Mouse (Mus musculus): ENCODE measurements at regions not wholly inside any gene's neighbourhood (a gene's known extent, or its start where the extent isn't known, plus 50 kb on each side); places are given as distances from the start of the nearest gene placed in this dataset.

DNA sequence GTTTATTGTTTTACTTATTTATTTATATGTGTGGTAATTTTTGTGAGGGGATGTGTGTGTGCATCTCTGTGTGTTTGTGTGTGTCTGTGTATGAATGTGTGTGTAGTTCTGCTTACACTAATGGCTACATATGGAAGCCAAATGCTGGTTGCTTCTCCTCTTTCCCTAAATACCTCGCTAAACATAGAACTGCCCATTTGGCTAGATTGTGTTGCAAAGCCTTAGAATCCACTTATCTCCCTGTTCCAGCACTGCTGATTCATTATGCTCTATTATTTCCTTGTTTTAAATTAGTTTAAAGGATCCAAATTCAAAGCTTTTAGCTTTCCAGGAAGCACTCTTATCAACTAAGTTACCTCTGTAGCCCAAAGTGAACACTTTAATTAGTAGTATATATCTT is 1148.5 kb upstream of the Cited2 start:
- Histone ChIP-seq H3K27ac (ENCODE audit: low read length) (no peak overlapping the region), H3K9me3 (ENCODE audit: control insufficient read depth, low read depth, low read length) (no peaks in the 10 kb centered on the region), H3K4me1 (ENCODE audit: control insufficient read depth, insufficient read depth, low read length) (no peaks in the 10 kb centered on the region), H3K36me3 (ENCODE audit: control insufficient read depth, insufficient read depth, low read length) (no peaks in the 10 kb centered on the region), H3K4me3 (ENCODE audit: low read depth, low read length) (no peak overlapping the region), H3K27me3 (ENCODE audit: control insufficient read depth, insufficient read depth, low read length) (no peaks in the 10 kb centered on the region), H3K4me2 (replicated peaks; ENCODE audit: low read depth, low read length) (no peak overlapping the region), H3K9ac (replicated peaks; ENCODE audit: low read depth, low read length) (no peak overlapping the region)
- WGBS, result 68% methylated on average over 1 of the region's 1 CpGs
- no peak for ATAC-seq (ENCODE audit: insufficient number of reproducible peaks, insufficient read depth, low FRiP score, low read depth)

DNA sequence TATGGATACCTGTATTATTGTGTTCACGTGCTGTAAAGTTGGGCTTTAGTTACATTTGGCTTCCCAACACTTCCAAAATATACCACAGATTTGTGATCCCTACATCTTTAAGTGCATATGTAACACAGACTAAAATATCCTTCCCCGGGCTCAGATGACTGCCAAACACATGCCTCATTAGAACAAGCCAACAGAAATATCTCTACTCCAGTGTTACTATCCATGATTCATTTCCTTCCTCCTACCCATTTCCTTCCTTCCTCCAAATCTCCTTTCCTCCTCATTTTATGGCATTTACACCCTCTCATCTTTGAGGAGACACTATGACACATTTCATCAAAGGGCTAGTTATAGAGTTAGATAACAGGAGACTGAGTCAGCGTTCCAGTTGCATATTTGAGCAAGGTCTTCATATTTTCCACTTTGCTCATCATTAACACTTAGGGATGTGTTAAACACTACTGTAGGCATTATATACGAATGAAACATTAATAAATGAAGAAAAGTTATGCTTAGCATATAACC is 1144.4 kb upstream of the Cited2 start:
- H3K4me2 ChIP-seq (replicated peaks; ENCODE audit: low read depth, low read length), result no peak overlapping the region
- no peaks in the 10 kb centered on the region for H3K36me3 ChIP-seq (ENCODE audit: control insufficient read depth, insufficient read depth, low read length)
- no peaks in the 10 kb centered on the region for H3K9me3 ChIP-seq (ENCODE audit: control insufficient read depth, low read depth, low read length)
- 78% methylated on average over 4 of the region's 4 CpGs for WGBS
- H3K4me3 ChIP-seq (ENCODE audit: low read depth, low read length), result no peak overlapping the region
- ATAC-seq (ENCODE audit: insufficient number of reproducible peaks, insufficient read depth, low FRiP score, low read depth), result no peak
- H3K9ac ChIP-seq (replicated peaks; ENCODE audit: low read depth, low read length), result no peak overlapping the region
- no peak overlapping the region for H3K27ac ChIP-seq (ENCODE audit: low read length)
- no peaks in the 10 kb centered on the region for H3K27me3 ChIP-seq (ENCODE audit: control insufficient read depth, insufficient read depth, low read length)
- H3K4me1 ChIP-seq (ENCODE audit: control insufficient read depth, insufficient read depth, low read length), result no peaks in the 10 kb centered on the region

- Histone ChIP-seq H3K36me3 (ENCODE audit: control insufficient read depth, insufficient read depth, low read length) (no peaks in the 10 kb centered on the region), H3K9ac (replicated peaks; ENCODE audit: low read depth, low read length) (no peak overlapping the region), H3K4me2 (replicated peaks; ENCODE audit: low read depth, low read length) (no peak overlapping the region), H3K9me3 (ENCODE audit: control insufficient read depth, low read depth, low read length) (no peaks in the 10 kb centered on the region), H3K4me1 (ENCODE audit: control insufficient read depth, insufficient read depth, low read length) (no peaks in the 10 kb centered on the region), H3K4me3 (ENCODE audit: low read depth, low read length) (no peak overlapping the region), H3K27me3 (ENCODE audit: control insufficient read depth, insufficient read depth, low read length) (no peaks in the 10 kb centered on the region), H3K27ac (ENCODE audit: low read length) (no peak overlapping the region)
- WGBS, result 92% methylated on average over 3 of the region's 3 CpGs
- ATAC-seq (ENCODE audit: insufficient number of reproducible peaks, insufficient read depth, low FRiP score, low read depth), result no peak
Measured at GRCm38 (mm10) chr10:16580200-16580599, 1142.8 kb upstream of the Cited2 start.

- Histone ChIP-seq H3K4me1 (ENCODE audit: control insufficient read depth, insufficient read depth, low read length) (no peaks in the 10 kb centered on the region), H3K27me3 (ENCODE audit: control insufficient read depth, insufficient read depth, low read length) (no peaks in the 10 kb centered on the region), H3K4me2 (replicated peaks; ENCODE audit: low read depth, low read length) (no peak overlapping the region), H3K9ac (replicated peaks; ENCODE audit: low read depth, low read length) (no peak overlapping the region), H3K27ac (ENCODE audit: low read length) (no peak overlapping the region), H3K36me3 (ENCODE audit: control insufficient read depth, insufficient read depth, low read length) (no peaks in the 10 kb centered on the region), H3K9me3 (ENCODE audit: control insufficient read depth, low read depth, low read length) (no peaks in the 10 kb centered on the region), H3K4me3 (ENCODE audit: low read depth, low read length) (no peak overlapping the region)
- 89% methylated on average over 2 of the region's 2 CpGs for WGBS
- ATAC-seq (ENCODE audit: insufficient number of reproducible peaks, insufficient read depth, low FRiP score, low read depth), result no peak
Measured at GRCm38 (mm10) chr10:16588833-16589232, 1134.2 kb upstream of the Cited2 start.

DNA sequence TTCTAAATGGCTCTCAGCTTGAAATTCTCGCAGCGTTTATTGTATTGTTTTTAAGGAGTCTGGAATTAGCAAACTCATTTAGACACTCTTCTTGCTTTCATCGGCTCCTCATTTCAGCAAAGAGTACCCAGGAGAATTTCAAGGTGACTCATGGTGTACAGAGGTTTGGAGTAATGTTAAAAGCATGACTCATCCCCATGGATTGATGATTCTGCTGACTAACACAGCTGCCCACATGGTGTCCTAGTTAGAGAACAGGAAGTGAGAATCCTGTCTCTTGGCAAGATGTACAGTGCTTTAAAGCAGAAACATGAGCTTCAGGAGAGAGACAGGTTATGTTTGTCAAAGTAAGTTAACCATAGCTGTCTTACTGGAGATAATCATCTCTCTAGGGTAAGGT is 1133.6 kb upstream of the Cited2 start:
- no peaks in the 10 kb centered on the region for H3K36me3 ChIP-seq (ENCODE audit: control insufficient read depth, insufficient read depth, low read length)
- H3K27ac ChIP-seq (ENCODE audit: low read length), result no peak overlapping the region
- H3K4me1 ChIP-seq (ENCODE audit: control insufficient read depth, insufficient read depth, low read length), result no peaks in the 10 kb centered on the region
- no peak overlapping the region for H3K9ac ChIP-seq (replicated peaks; ENCODE audit: low read depth, low read length)
- no peaks in the 10 kb centered on the region for H3K27me3 ChIP-seq (ENCODE audit: control insufficient read depth, insufficient read depth, low read length)
- H3K4me3 ChIP-seq (ENCODE audit: low read depth, low read length), result no peak overlapping the region
- ATAC-seq (ENCODE audit: insufficient number of reproducible peaks, insufficient read depth, low FRiP score, low read depth), result no peak
- no peaks in the 10 kb centered on the region for H3K9me3 ChIP-seq (ENCODE audit: control insufficient read depth, low read depth, low read length)
- 62% methylated on average over 3 of the region's 3 CpGs for WGBS
- H3K4me2 ChIP-seq (replicated peaks; ENCODE audit: low read depth, low read length), result no peak overlapping the region

DNA sequence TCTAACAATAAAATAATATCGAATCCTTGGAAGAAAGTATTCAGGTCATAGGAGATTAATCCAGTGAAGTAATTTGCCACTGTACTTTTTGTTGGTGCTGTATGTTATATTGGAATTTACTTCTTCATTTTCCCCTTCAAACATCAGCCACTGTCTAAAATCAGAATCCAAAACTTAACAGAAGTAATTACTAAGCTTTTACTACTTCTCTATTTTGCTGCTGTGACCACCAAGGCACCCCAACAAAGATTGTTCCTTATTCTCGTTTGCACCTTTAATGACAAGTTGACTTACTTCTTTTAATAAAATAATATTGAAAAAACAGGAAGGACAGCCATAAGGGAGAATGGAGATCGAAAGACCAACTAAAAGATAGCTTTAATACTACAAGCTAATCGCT is 1130.1 kb upstream of the Cited2 start:
- no peak overlapping the region for H3K4me2 ChIP-seq (replicated peaks; ENCODE audit: low read depth, low read length)
- H3K4me3 ChIP-seq (ENCODE audit: low read depth, low read length), result no peak overlapping the region
- no peaks in the 10 kb centered on the region for H3K27me3 ChIP-seq (ENCODE audit: control insufficient read depth, insufficient read depth, low read length)
- no peak overlapping the region for H3K27ac ChIP-seq (ENCODE audit: low read length)
- no peaks in the 10 kb centered on the region for H3K36me3 ChIP-seq (ENCODE audit: control insufficient read depth, insufficient read depth, low read length)
- no peaks in the 10 kb centered on the region for H3K4me1 ChIP-seq (ENCODE audit: control insufficient read depth, insufficient read depth, low read length)
- 86% methylated on average over 4 of the region's 4 CpGs for WGBS
- no peak for ATAC-seq (ENCODE audit: insufficient number of reproducible peaks, insufficient read depth, low FRiP score, low read depth)
- no peak overlapping the region for H3K9ac ChIP-seq (replicated peaks; ENCODE audit: low read depth, low read length)
- H3K9me3 ChIP-seq (ENCODE audit: control insufficient read depth, low read depth, low read length), result no peaks in the 10 kb centered on the region

- H3K27ac ChIP-seq (ENCODE audit: low read length), result no peak overlapping the region
- no peak for ATAC-seq (ENCODE audit: insufficient number of reproducible peaks, insufficient read depth, low FRiP score, low read depth)
- H3K9me3 ChIP-seq (ENCODE audit: control insufficient read depth, low read depth, low read length), result no peaks in the 10 kb centered on the region
- H3K4me3 ChIP-seq (ENCODE audit: low read depth, low read length), result no peak overlapping the region
- no peaks in the 10 kb centered on the region for H3K4me1 ChIP-seq (ENCODE audit: control insufficient read depth, insufficient read depth, low read length)
- WGBS, result 82% methylated on average over 1 of the region's 1 CpGs
- no peaks in the 10 kb centered on the region for H3K27me3 ChIP-seq (ENCODE audit: control insufficient read depth, insufficient read depth, low read length)
- no peaks in the 10 kb centered on the region for H3K36me3 ChIP-seq (ENCODE audit: control insufficient read depth, insufficient read depth, low read length)
- H3K9ac ChIP-seq (replicated peaks; ENCODE audit: low read depth, low read length), result no peak overlapping the region
- H3K4me2 ChIP-seq (replicated peaks; ENCODE audit: low read depth, low read length), result no peak overlapping the region
Measured at GRCm38 (mm10) chr10:16600041-16600440, 1123.0 kb upstream of the Cited2 start.

DNA sequence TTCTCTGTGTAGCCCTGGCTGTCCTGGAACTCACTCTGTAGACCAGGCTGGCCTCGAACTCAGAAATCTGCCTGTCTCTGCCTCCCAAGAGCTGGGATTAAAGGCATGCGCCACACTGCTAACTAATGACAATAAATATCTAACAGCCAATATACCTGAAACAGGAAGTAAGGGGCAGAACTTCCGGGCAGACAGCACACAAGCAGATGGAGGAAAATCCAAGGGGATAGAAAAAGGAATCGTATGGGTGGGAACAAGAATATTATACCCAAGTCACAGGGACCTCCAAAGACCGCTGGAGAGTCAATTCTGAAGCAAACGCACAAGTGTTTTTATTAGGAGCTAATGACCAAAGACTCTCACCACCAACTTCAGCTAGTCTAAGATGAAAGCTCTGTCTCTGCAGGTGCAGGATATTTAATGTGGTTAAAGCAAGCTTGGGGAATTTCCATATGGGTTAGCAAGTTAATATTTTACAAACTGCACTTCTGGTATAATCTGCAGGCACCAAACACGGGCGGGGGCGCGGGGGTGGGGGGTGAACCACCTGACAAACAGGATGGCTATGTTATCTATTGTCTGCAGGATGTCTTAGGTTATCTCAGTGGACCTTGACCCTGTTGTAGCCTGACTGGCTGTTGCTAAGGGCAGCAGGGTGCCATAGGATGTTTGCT is 1122.3 kb upstream of the Cited2 start:
- Histone ChIP-seq H3K4me2 (replicated peaks; ENCODE audit: low read depth, low read length) (no peak overlapping the region), H3K4me1 (ENCODE audit: control insufficient read depth, insufficient read depth, low read length) (no peaks in the 10 kb centered on the region), H3K4me3 (ENCODE audit: low read depth, low read length) (no peak overlapping the region), H3K27ac (ENCODE audit: low read length) (no peak overlapping the region), H3K9ac (replicated peaks; ENCODE audit: low read depth, low read length) (no peak overlapping the region), H3K36me3 (ENCODE audit: control insufficient read depth, insufficient read depth, low read length) (no peaks in the 10 kb centered on the region), H3K27me3 (ENCODE audit: control insufficient read depth, insufficient read depth, low read length) (no peaks in the 10 kb centered on the region), H3K9me3 (ENCODE audit: control insufficient read depth, low read depth, low read length) (no peaks in the 10 kb centered on the region)
- 77% methylated on average over 10 of the region's 10 CpGs for WGBS
- peak; percentile 82 for ATAC-seq (ENCODE audit: insufficient number of reproducible peaks, insufficient read depth, low FRiP score, low read depth)

DNA sequence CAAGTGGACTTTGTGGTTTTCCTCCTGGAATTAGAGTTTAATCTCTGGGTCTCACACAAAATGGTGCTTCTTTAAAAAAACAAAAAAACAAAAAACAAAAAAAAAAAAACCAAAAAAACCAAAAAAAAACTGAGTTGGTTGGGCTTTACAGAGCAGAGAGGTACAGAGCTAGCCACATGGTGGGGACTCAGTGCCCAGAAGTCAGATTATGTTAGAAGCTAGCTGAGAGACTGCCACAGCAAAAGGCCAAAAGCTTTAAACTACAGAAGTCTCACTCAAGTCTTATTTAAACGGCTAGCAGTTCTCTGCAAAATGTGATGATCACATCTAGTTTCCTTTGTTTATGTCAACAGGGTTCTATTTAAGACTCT is 1121.8 kb upstream of the Cited2 start:
- ATAC-seq (ENCODE audit: insufficient number of reproducible peaks, insufficient read depth, low FRiP score, low read depth), result no peak
- H3K9me3 ChIP-seq (ENCODE audit: control insufficient read depth, low read depth, low read length), result no peaks in the 10 kb centered on the region
- no peak overlapping the region for H3K4me3 ChIP-seq (ENCODE audit: low read depth, low read length)
- H3K36me3 ChIP-seq (ENCODE audit: control insufficient read depth, insufficient read depth, low read length), result no peaks in the 10 kb centered on the region
- 45% methylated on average over 1 of the region's 1 CpGs for WGBS
- H3K4me2 ChIP-seq (replicated peaks; ENCODE audit: low read depth, low read length), result no peak overlapping the region
- no peaks in the 10 kb centered on the region for H3K27me3 ChIP-seq (ENCODE audit: control insufficient read depth, insufficient read depth, low read length)
- no peak overlapping the region for H3K27ac ChIP-seq (ENCODE audit: low read length)
- no peak overlapping the region for H3K9ac ChIP-seq (replicated peaks; ENCODE audit: low read depth, low read length)
- H3K4me1 ChIP-seq (ENCODE audit: control insufficient read depth, insufficient read depth, low read length), result no peaks in the 10 kb centered on the region

All from stomach, embryonic 14.5 days (tissue).